Mouse (Mus musculus) gastrocnemius, adult 2 months (tissue): ENCODE results near the gene Cux1. TPM values are rescaled to one million over a fixed set of nuclear protein-coding genes. Genes with fewer than 3 reads are reported as not detected.
"Not testable (repeated sequence)": the region's sequence is repeated elsewhere in the genome, so short reads cannot be mapped to it uniquely, and the experiment has no call there.

Experiments used
- DNase-seq: peaks from one replicate; pipeline ENCODE4 v3.0.0; 2022
- H3K27ac ChIP-seq: fragments of 200-600 bp; 2 replicates; pipeline ENCODE4 v1.8.1; 2022; ENCODE audit warnings: mild to moderate bottlenecking
- H3K4me3 ChIP-seq: fragments of 200-600 bp; 2 replicates; pipeline ENCODE4 v1.8.1; 2022; ENCODE audit warnings: mild to moderate bottlenecking, moderate library complexity
- CTCF ChIP-seq: fragments of 200-600 bp; IDR thresholded peaks from 2 replicates; pipeline ENCODE4 v1.8.1; 2022; ENCODE audit warnings: antibody characterized with exemption, mild to moderate bottlenecking, moderate library complexity
- intact Hi-C: fragments of 180-260 bp; cut with DNase I; formaldehyde crosslinking; loops from one replicate; pipeline ENCODE4 v1.15.1; 2025
- total RNA-seq, 2 experiments: library from RNA; stranded (reverse); gene quantifications; 2 replicates each; pipeline ENCODE4 v1.2.3; 2021

Cux1 gene
- total RNA-seq, 2 experiments from 2014 or later = 80.9 to 88.2 TPM

- TF ChIP-seq CTCF = no peak
These were observed 326.9 kb downstream of the Cux1 start for GRCm38 (mm10) chr5:136240381-136240780.

DNA sequence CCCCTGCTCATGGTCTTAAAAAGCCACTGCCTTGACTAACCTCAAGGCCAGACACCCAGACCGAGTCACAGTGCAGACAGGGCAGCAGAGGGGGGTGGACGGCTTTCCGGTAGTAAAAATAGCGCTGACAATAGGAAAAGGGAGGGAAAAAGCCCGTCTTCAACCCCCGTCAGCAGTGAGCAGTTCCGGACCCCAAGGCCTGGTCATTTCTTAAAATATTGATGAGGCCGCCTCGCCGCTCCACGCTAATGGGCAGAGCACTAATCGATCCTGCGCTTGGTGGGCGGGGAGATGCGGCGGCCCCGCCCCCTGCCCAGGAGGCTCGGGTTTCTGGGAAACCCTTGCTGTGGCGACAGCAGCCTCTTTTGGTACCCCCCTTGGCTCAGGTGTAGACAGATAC lies 329.7 kb downstream of the Cux1 start:
- intact Hi-C loops = no loop called here
- H3K4me3 ChIP-seq = peak overlapping the region; percentile 55
- no peak for DNase-seq
- no peak overlapping the region for H3K27ac ChIP-seq
- no peak for TF ChIP-seq CTCF

More at GRCm38 (mm10) chr5:136240381-136240780, 326.9 kb downstream of the Cux1 start:
- DNase-seq = no peak
- H3K27ac ChIP-seq = no peak overlapping the region
- no peak overlapping the region for H3K4me3 ChIP-seq
- intact Hi-C loops = no loop called here

- intact Hi-C loops = no loop called here
- H3K27ac ChIP-seq = no peak overlapping the region
- TF ChIP-seq CTCF = no peak
- H3K4me3 ChIP-seq = no peak overlapping the region
- no peak for DNase-seq
These were observed 330.7 kb downstream of the Cux1 start for GRCm38 (mm10) chr5:136236611-136237010.

GRCm38 (mm10) chr5:136230348-136231035 lies 336.8 kb downstream of the Cux1 start:
- DNase-seq = peak; percentile 88
- no peak for TF ChIP-seq CTCF
- H3K4me3 ChIP-seq = no peak overlapping the region
- intact Hi-C loops = no loop called here
- peak overlapping the region; percentile 91 for H3K27ac ChIP-seq

DNA sequence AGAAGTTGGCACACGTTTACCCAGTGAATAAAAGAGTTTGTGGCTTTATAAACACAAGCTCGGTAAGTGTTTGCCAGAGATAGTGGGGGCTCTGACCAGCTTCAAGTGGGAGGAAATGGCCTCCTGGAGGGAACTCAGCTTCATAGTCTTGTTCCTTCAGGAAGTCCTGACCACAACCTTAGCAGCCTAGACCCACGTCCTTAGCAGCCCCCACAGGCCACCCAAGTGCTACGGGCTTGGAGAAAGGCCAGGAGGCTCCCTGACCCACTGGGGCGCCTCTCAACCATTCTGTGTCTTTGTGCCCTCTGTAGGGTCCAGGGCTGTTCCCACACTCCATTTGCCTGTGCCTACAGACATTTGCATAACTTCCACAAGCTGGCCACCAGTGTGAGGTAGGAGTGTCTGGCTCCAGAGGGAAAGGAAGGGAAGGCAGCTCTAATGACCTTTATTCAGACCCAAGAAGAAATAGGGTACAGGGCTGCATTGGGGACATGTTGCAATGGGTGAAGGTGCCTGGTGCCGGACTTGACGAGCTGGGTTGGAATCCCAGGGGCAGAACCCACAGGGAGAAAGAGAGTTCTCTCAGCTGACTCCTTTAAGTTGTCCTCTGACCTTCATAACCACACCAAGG lies 340.9 kb downstream of the Cux1 start:
- intact Hi-C loops = no loop called here
- Histone ChIP-seq H3K4me3 (no peak overlapping the region), H3K27ac (no peak overlapping the region)
- TF ChIP-seq CTCF = no peak
- no peak for DNase-seq

- no peak for DNase-seq
- intact Hi-C loops = loop anchor here (5.0 kb wide), 1 partner anchor 34 kb away; no protein-coding TSS in a partner anchor
- no peak for TF ChIP-seq CTCF
These were observed 348.7 kb downstream of the Cux1 start for GRCm38 (mm10) chr5:136218585-136218984.

DNA sequence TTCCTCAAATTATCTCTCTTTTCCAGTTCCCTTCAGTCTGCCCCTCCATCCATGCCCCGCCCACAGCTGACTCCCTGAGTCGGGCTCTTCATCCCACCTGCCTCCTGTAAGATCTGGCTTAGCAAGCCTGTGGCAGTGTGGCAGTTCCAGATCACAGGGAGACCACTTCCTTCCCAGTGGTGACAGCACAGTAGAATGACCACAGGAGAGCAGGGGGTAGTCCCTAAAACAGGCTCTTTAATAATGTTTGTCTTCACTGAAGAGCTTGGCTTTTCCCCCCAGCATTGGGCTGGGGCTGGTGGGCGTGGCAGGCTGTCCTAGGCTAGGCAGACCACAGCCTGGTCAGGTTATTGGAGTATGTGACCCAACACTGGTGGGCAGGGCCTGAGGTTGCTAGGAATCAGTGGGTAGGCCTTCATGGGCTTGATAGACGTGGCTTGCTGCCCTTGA lies 349.3 kb downstream of the Cux1 start:
- TF ChIP-seq CTCF = no peak
- intact Hi-C loops = loop anchor here (5.0 kb wide), 1 partner anchor 34 kb away; no protein-coding TSS in a partner anchor
- H3K27ac ChIP-seq = no peak overlapping the region
- H3K4me3 ChIP-seq = no peak overlapping the region
- DNase-seq = no peak

More at GRCm38 (mm10) chr5:136218585-136218984, 348.7 kb downstream of the Cux1 start:
- H3K4me3 ChIP-seq = no peak overlapping the region
- no peak overlapping the region for H3K27ac ChIP-seq

DNA sequence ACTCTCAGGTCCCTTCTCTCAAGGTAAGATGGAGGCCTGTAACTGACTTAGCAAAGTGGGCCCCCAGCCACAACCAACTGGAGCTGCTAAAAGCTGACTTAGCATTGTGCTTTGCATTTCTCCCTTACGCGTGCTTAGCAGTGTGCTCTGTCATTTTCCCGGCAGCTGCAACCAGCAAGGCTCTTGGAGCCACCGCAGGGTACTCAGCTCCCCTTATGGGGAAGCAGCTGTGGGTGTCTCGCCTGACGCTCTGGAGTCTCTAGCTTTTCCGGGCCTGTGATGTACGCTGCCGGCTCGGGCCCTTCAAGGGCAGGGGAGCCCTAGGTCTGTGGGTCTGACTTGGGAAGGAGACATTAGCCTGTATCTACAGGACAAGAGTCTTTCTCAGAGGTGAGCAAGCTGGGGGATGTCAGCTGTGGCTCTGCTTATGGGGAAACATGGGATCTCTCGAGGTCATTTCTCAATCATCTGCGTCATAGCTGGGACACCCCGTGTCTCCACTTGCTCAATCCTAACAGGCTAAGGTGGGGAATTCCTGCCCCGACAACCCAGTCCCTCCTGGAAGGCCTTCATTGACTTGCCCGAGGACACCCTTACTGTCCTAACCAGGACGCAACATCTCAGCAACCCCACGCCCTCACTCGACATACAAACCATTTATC lies 350.2 kb downstream of the Cux1 start:
- intact Hi-C loops = loop anchor here (5.0 kb wide), 1 partner anchor 35 kb away; no protein-coding TSS in a partner anchor

DNA sequence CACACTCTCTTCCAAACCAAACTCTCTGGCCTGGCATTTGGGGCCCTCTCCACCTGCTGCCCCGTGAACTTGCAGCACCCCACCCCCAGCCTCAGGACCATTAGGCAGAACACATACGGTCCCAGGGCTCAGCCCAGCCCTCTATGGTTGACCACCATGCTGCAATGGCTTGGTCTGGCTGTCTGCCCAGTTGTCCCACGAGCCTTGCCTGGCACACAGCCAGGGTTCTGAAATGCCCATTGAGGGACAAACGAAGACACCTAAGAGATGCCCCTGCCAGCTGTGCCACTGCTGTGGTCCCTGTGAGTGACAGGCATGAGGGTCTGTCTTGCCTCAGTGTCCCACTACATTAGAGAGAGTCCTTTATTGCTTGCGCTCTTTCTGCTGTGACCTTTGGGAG lies 351.3 kb downstream of the Cux1 start:
- no peak for DNase-seq
- Histone ChIP-seq H3K4me3 (no peak overlapping the region), H3K27ac (no peak overlapping the region)
- intact Hi-C loops = loop anchor here (5.0 kb wide), 1 partner anchor 36 kb away; no protein-coding TSS in a partner anchor
- TF ChIP-seq CTCF = no peak

More for the DNA sequence above, 350.2 kb downstream of the Cux1 start:
- no peak for DNase-seq
- TF ChIP-seq CTCF = no peak
- Histone ChIP-seq H3K27ac (no peak overlapping the region), H3K4me3 (no peak overlapping the region)

GRCm38 (mm10) chr5:136215211-136215610 lies 352.1 kb downstream of the Cux1 start:
- Histone ChIP-seq H3K4me3 (no peak overlapping the region), H3K27ac (no peak overlapping the region)
- intact Hi-C loops = loop anchor here (5.0 kb wide), 1 partner anchor 37 kb away; no protein-coding TSS in a partner anchor
- no peak for DNase-seq
- peak; percentile 42 for TF ChIP-seq CTCF

DNA sequence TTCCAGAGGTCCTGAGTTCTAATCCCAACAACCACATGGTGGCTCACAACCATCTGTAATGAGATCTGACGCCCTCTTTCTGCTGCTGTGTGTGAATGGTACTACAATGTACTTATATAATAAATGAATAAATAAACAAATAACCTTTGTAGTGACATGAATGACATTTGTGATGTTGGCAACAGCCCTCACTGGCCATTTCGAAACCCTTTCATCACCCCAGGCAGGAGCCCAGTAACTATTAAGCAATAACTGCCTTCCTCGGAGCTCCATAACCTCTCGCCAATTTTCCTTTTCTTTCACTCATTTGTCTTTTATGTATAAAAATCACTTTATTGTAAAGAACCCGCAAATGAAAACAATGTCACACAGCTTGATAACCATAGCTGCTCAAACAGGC lies 353.6 kb downstream of the Cux1 start:
- no peak for DNase-seq
- TF ChIP-seq CTCF = no peak
- Histone ChIP-seq H3K27ac (no peak overlapping the region), H3K4me3 (no peak overlapping the region)
- intact Hi-C loops = no loop called here

- DNase-seq = no peak
- intact Hi-C loops = no loop called here
- Histone ChIP-seq H3K4me3 (no peak overlapping the region), H3K27ac (no peak overlapping the region)
- no peak for TF ChIP-seq CTCF
These were observed 354.6 kb downstream of the Cux1 start for GRCm38 (mm10) chr5:136212716-136213115.

DNA sequence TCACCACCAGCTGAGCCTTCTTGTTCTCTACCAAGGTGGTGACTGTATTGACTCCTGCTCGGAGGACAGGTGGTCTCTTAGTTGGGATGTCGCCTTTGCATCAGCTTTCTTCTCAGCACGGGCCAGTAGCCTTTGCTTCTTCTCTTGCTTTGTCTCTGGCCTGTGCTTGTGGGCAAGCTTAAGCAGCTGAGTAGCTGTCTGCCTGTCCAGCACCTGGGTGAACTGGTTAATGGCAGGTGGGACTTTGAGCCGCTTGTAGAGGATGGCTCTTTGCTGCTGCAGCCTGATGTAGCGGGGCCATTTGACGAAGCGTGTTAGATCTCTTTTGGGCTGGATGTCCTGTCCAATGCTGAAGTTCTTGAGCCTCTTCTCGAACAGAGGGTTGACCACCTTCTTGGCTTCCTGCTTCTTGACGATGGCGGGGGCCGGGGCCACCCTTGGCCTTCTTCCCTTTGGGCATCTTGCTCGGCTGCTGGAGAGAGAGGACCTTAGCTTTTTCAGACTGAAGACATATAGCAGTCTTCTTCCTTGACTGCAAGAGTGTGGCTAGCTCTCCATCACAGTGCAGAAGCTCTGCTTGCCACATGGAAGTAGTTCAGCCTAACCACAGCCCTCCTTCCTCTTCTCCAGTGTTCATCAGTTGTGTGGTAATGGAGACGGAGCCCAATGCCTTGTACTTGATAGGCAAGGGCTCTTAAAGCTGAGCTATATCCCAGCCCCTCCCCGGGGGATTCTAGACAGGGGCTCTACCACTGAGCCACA lies 355.8 kb downstream of the Cux1 start:
- intact Hi-C loops, H3K27ac ChIP-seq, H3K4me3 ChIP-seq, DNase-seq: not testable (repeated sequence)
